In genomic region chr1:120207568-120207967, GRCm38 (mm10) we compare ENCODE assay signal across 9 mouse cellular contexts.
DNase-seq lines count a peak whose midpoint lies in the region; ATAC-seq lines count a peak whose summit lies in the region.
"Had no signal": no experiment of that assay in that cellular context is flagged by ENCODE, and none has a peak within 500 bp of the region (broad histone marks: within the 10 kb centered on the region; RNA-seq: fewer than 3 reads in every experiment).

No protein-coding gene starts in this region.

- no peak overlapping the region for H3K27ac ChIP-seq in midbrain, embryonic 13.5 days
- H3K27ac ChIP-seq in midbrain, embryonic 11.5 days (ENCODE audit: low read depth, low read length) = no peak overlapping the region
- no peak overlapping the region for H3K27ac ChIP-seq in intestine, embryonic 15.5 days
- H3K27ac ChIP-seq: heart, adult 2 months had no signal

- ATAC-seq in midbrain, embryonic 13.5 days = peak; percentile 74
- no peak for ATAC-seq in midbrain, embryonic 11.5 days (ENCODE audit: low FRiP score)
- ATAC-seq in intestine, embryonic 15.5 days = no peak

- H3K4me1 ChIP-seq in midbrain, embryonic 13.5 days (replicated peaks) = 0 out of 2 replicates have a peak, but pooled peaks cover 6% of the 10 kb centered on the region
- no peaks in the 10 kb centered on the region for H3K4me1 ChIP-seq in midbrain, embryonic 11.5 days (ENCODE audit: control insufficient read depth, insufficient read depth, low read length)
- H3K4me1 ChIP-seq in intestine, embryonic 15.5 days (replicated peaks) = no peaks in the 10 kb centered on the region

- no peaks in the 10 kb centered on the region for H3K9me3 ChIP-seq in midbrain, embryonic 13.5 days
- H3K9me3 ChIP-seq in midbrain, embryonic 11.5 days (ENCODE audit: control insufficient read depth, low read length) = no peaks in the 10 kb centered on the region
- H3K9me3 ChIP-seq in intestine, embryonic 15.5 days = no peaks in the 10 kb centered on the region

- H3K36me3 ChIP-seq in midbrain, embryonic 13.5 days = no peaks in the 10 kb centered on the region
- no peaks in the 10 kb centered on the region for H3K36me3 ChIP-seq in midbrain, embryonic 11.5 days (ENCODE audit: control insufficient read depth, insufficient read depth, low read length)
- H3K36me3 ChIP-seq in intestine, embryonic 15.5 days = no peaks in the 10 kb centered on the region

- H3K4me2 ChIP-seq in midbrain, embryonic 13.5 days (replicated peaks) = no peak overlapping the region
- no peak overlapping the region for H3K4me2 ChIP-seq in midbrain, embryonic 11.5 days
- H3K4me2 ChIP-seq in intestine, embryonic 15.5 days (replicated peaks) = no peak overlapping the region

- no peak overlapping the region for H3K9ac ChIP-seq in midbrain, embryonic 13.5 days (replicated peaks)
- no peak overlapping the region for H3K9ac ChIP-seq in midbrain, embryonic 11.5 days (ENCODE audit: low read length)
- no peak overlapping the region for H3K9ac ChIP-seq in intestine, embryonic 15.5 days

- DNase-seq in midbrain, embryonic 11.5 days (ENCODE audit: low spot score, missing footprints) = no peak
- peak; percentile 39 for DNase-seq in cerebellum, adult 9-10 months
- DNase-seq in layer of hippocampus, adult 9-10 months (ENCODE audit: low spot score) = peak; percentile 35
- DNase-seq in right cerebral cortex, postnatal 14 days = peak; percentile 47
- DNase-seq in urinary bladder, adult 18-20 months (ENCODE audit: low spot score in 2 of 2) = no peak
- DNase-seq in spleen, postnatal 36 days (ENCODE audit: low spot score in 2 of 2) = no peak

- H3K27me3 ChIP-seq in midbrain, embryonic 13.5 days = no peaks in the 10 kb centered on the region
- no peaks in the 10 kb centered on the region for H3K27me3 ChIP-seq in midbrain, embryonic 11.5 days (ENCODE audit: control insufficient read depth, insufficient read depth, low read length)
- no peaks in the 10 kb centered on the region for H3K27me3 ChIP-seq in intestine, embryonic 15.5 days (replicated peaks)

- WGBS in midbrain, embryonic 13.5 days = 57% methylated on average over 6 of the region's 6 CpGs
- 70% methylated on average over 6 of the region's 6 CpGs for WGBS in midbrain, embryonic 11.5 days
- 67% methylated on average over 6 of the region's 6 CpGs for WGBS in intestine, embryonic 15.5 days

- no peak overlapping the region for H3K4me3 ChIP-seq in midbrain, embryonic 13.5 days (replicated peaks)
- H3K4me3 ChIP-seq in midbrain, embryonic 11.5 days (ENCODE audit: low read depth, low read length) = no peak overlapping the region
- H3K4me3 ChIP-seq in intestine, embryonic 15.5 days (replicated peaks) = no peak overlapping the region
- H3K4me3 ChIP-seq: heart, adult 2 months had no signal

Comparison
In these comparisons a context has a peak if more than half of its experiments do, and no peak if none do; other contexts are left out.
1. DNase-seq: peak in cerebellum, adult 9-10 months (single experiment), layer of hippocampus, adult 9-10 months (single experiment) and right cerebral cortex, postnatal 14 days (single experiment); none in midbrain, embryonic 11.5 days (single experiment), urinary bladder, adult 18-20 months (0 of 2) and spleen, postnatal 36 days (0 of 2).